Mouse (Mus musculus): ENCODE results near the gene Ube2h. TPM values are rescaled to one million over a fixed set of nuclear protein-coding genes. Genes with fewer than 3 reads are reported as not detected.
A peak's percentile ranks its signal among the peaks of the same experiment; 100 is the strongest.

Gene Ube2h
- total and polyA plus RNA-seq, 3 experiments = 29.4 to 61.7 (median 61.5) TPM

DNA sequence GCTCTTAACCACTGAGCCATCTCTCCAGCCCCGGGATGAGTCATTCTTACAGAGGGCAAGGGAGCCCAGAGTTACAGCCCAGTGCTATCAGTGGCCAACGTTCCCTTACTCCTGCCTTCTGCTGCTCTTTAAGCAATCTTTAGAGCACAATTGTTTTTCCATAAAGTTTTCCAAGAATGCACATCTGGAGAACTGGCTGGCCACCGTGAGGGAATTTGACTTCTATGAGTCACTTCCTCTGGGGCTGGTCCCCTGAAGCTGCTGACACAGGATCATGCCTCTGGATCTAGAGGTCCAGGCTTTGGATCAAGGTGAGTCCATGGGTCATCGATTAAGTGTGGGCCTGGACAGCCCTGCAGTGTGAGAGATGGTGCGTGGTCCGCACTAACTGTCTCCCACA, 39.7 kb upstream of the Ube2h start:
- Histone ChIP-seq H3K79me2 (replicated peaks; ENCODE audit: control insufficient read depth, insufficient read depth, low read length) (no peaks in the 10 kb centered on the region), H3K4me3 (no peak overlapping the region), H3K4me1 (ENCODE audit: control insufficient read depth, insufficient read depth, low read length) (peaks cover 2% of the 10 kb centered on the region; the same call in 1 of the 2 replicates), H3K27me3 (ENCODE audit: control insufficient read depth, insufficient read depth, low read length) (no peaks in the 10 kb centered on the region), H3K27ac (peak overlapping the region; percentile 10), H3K9ac (ENCODE audit: low read depth, low read length) (no peak overlapping the region), H3K36me3 (ENCODE audit: control insufficient read depth, insufficient read depth, low read length) (no peaks in the 10 kb centered on the region)
- TF ChIP-seq CTCF (IDR thresholded peaks at IDR 0.05) (no peak), EP300 (IDR thresholded peaks at IDR 0.05; ENCODE audit: insufficient read depth, low read depth, low read length) (peak; percentile 66; the same call in 1 of the 2 replicates)
- intact Hi-C loops (cut with DNase I) = no loop called here
- 35% methylated on average over 6 of the region's 6 CpGs for WGBS
- DNase-seq = peak; percentile 40 to 51

- Histone ChIP-seq H3K36me3 (ENCODE audit: control insufficient read depth, insufficient read depth, low read length) (no peaks in the 10 kb centered on the region), H3K9ac (ENCODE audit: low read depth, low read length) (no peak overlapping the region), H3K79me2 (replicated peaks; ENCODE audit: control insufficient read depth, insufficient read depth, low read length) (no peaks in the 10 kb centered on the region), H3K4me1 (ENCODE audit: control insufficient read depth, insufficient read depth, low read length) (peaks cover 3% of the 10 kb centered on the region; the same call in 1 of the 2 replicates), H3K27me3 (ENCODE audit: control insufficient read depth, insufficient read depth, low read length) (no peaks in the 10 kb centered on the region), H3K4me3 (no peak overlapping the region), H3K27ac (no peak overlapping the region)
- no peak for DNase-seq
- TF ChIP-seq EP300 (IDR thresholded peaks at IDR 0.05; ENCODE audit: insufficient read depth, low read depth, low read length) (no peak), POLR2A (IDR thresholded peaks at IDR 0.05; ENCODE audit: insufficient read depth, low read depth, low read length) (no peak), CTCF (IDR thresholded peaks at IDR 0.05) (no peak)
- 53% methylated on average over 4 of the region's 4 CpGs for WGBS
- intact Hi-C loops (cut with DNase I) = no loop called here
These were observed 36.0 kb upstream of the Ube2h start for GRCm38 (mm10) chr6:30340231-30340873.

DNA sequence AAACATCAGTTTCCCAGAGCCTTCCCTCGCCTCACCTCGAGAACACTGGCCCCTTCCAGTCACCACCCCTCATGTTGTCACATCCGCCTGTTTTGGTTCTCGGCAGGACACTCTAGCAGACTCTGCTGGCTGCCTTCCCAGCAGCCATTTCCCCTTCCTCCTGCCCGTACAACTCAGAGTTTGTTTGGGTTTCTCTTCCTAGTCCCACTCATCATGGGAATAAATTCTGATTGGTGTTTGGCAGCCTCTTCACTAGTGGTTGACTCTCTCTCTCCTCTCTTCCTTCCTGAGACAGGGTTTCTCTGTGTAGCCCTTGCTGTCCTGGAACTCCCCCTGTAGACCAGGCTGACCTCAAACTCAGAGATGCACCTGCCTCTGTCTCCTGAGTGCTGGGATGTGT, 32.6 kb upstream of the Ube2h start:
- intact Hi-C loops (cut with DNase I) = loop anchor here (2.0 kb wide), 1 partner anchor 38 kb away; no protein-coding TSS in a partner anchor
- no peak overlapping the region for H3K4me3 ChIP-seq
- TF ChIP-seq EP300 (IDR thresholded peaks at IDR 0.05; ENCODE audit: insufficient read depth, low read depth, low read length) (peak; percentile 74), CTCF (IDR thresholded peaks at IDR 0.05) (peak; percentile 30), POLR2A (IDR thresholded peaks at IDR 0.05; ENCODE audit: insufficient read depth, low read depth, low read length) (peak; percentile 50; the same call in 1 of the 2 replicates)
- DNase-seq = peak; percentile 76 to 87
- H3K27me3 ChIP-seq (ENCODE audit: control insufficient read depth, insufficient read depth, low read length) = no peaks in the 10 kb centered on the region
- no peaks in the 10 kb centered on the region for H3K36me3 ChIP-seq (ENCODE audit: control insufficient read depth, insufficient read depth, low read length)
- H3K79me2 ChIP-seq (replicated peaks; ENCODE audit: control insufficient read depth, insufficient read depth, low read length) = no peaks in the 10 kb centered on the region
- WGBS = 6% methylated on average over 5 of the region's 5 CpGs
- no peak overlapping the region for H3K9ac ChIP-seq (ENCODE audit: low read depth, low read length)
- H3K4me1 ChIP-seq (ENCODE audit: control insufficient read depth, insufficient read depth, low read length) = peaks cover 2% of the 10 kb centered on the region; the same call in 1 of the 2 replicates
- peak overlapping the region; percentile 67 for H3K27ac ChIP-seq

GRCm38 (mm10) chr6:30332262-30332661, 27.9 kb upstream of the Ube2h start:
- Histone ChIP-seq H3K9ac (ENCODE audit: low read depth, low read length) (no peak overlapping the region), H3K79me2 (replicated peaks; ENCODE audit: control insufficient read depth, insufficient read depth, low read length) (no peaks in the 10 kb centered on the region), H3K27ac (no peak overlapping the region), H3K36me3 (ENCODE audit: control insufficient read depth, insufficient read depth, low read length) (no peaks in the 10 kb centered on the region), H3K4me3 (no peak overlapping the region), H3K4me1 (ENCODE audit: control insufficient read depth, insufficient read depth, low read length) (peaks cover 2% of the 10 kb centered on the region; the same call in 1 of the 2 replicates), H3K27me3 (ENCODE audit: control insufficient read depth, insufficient read depth, low read length) (no peaks in the 10 kb centered on the region)
- TF ChIP-seq EP300 (IDR thresholded peaks at IDR 0.05; ENCODE audit: insufficient read depth, low read depth, low read length) = no peak
- no peak for TF ChIP-seq CTCF (IDR thresholded peaks at IDR 0.05)
- no peak for TF ChIP-seq POLR2A (IDR thresholded peaks at IDR 0.05; ENCODE audit: insufficient read depth, low read depth, low read length)
- DNase-seq = no peak
- WGBS = 50% methylated on average over 4 of the region's 4 CpGs
- intact Hi-C loops (cut with DNase I) = no loop called here

DNA sequence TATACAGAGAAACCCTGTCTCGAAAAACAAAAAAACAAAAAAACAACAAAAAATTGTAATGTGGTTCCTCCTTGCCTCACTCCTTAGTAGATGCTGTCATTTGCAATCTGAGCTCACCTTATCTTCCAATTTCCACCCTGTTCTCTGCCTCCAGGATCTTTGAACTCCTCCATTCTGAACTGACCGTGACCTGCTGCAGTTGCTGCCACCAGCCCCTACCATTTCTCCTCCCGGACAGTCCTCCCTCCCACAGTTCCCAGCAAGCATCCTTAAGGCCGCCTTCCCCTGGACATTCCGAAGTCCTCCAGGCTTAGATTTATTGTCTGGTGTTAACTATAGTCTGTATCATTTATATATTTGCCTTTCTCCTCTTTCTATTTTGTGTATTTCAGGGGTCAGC, 26.4 kb upstream of the Ube2h start:
- Histone ChIP-seq H3K36me3 (ENCODE audit: control insufficient read depth, insufficient read depth, low read length) (no peaks in the 10 kb centered on the region), H3K27ac (no peak overlapping the region), H3K9ac (ENCODE audit: low read depth, low read length) (no peak overlapping the region), H3K79me2 (replicated peaks; ENCODE audit: control insufficient read depth, insufficient read depth, low read length) (no peaks in the 10 kb centered on the region), H3K4me3 (no peak overlapping the region), H3K27me3 (ENCODE audit: control insufficient read depth, insufficient read depth, low read length) (no peaks in the 10 kb centered on the region), H3K4me1 (ENCODE audit: control insufficient read depth, insufficient read depth, low read length) (peaks cover under 1% of the 10 kb centered on the region; the same call in 1 of the 2 replicates)
- no peak for TF ChIP-seq CTCF (IDR thresholded peaks at IDR 0.05)
- no peak for TF ChIP-seq EP300 (IDR thresholded peaks at IDR 0.05; ENCODE audit: insufficient read depth, low read depth, low read length)
- TF ChIP-seq POLR2A (IDR thresholded peaks at IDR 0.05; ENCODE audit: insufficient read depth, low read depth, low read length) = no peak
- intact Hi-C loops (cut with DNase I) = no loop called here
- no peak for DNase-seq
- 79% methylated on average over 5 of the region's 5 CpGs for WGBS

- intact Hi-C loops (cut with DNase I) = no loop called here
- no peak overlapping the region for H3K4me3 ChIP-seq
- no peaks in the 10 kb centered on the region for H3K36me3 ChIP-seq (ENCODE audit: control insufficient read depth, insufficient read depth, low read length)
- WGBS = 30% methylated on average over 3 of the region's 4 CpGs
- no peak overlapping the region for H3K9ac ChIP-seq (ENCODE audit: low read depth, low read length)
- TF ChIP-seq CTCF (IDR thresholded peaks at IDR 0.05) = no peak
- TF ChIP-seq EP300 (IDR thresholded peaks at IDR 0.05; ENCODE audit: insufficient read depth, low read depth, low read length) = no peak
- no peak for TF ChIP-seq POLR2A (IDR thresholded peaks at IDR 0.05; ENCODE audit: insufficient read depth, low read depth, low read length)
- H3K4me1 ChIP-seq (ENCODE audit: control insufficient read depth, insufficient read depth, low read length) = peaks cover 1% of the 10 kb centered on the region; the same call in 1 of the 2 replicates
- DNase-seq = no peak
- H3K27ac ChIP-seq = peak overlapping the region; percentile 26
- no peaks in the 10 kb centered on the region for H3K27me3 ChIP-seq (ENCODE audit: control insufficient read depth, insufficient read depth, low read length)
- no peaks in the 10 kb centered on the region for H3K79me2 ChIP-seq (replicated peaks; ENCODE audit: control insufficient read depth, insufficient read depth, low read length)
These were observed 21.7 kb upstream of the Ube2h start for GRCm38 (mm10) chr6:30325932-30326501.

All from heart, adult 2 months (tissue).